Mouse (Mus musculus): ENCODE data around the gene Kcnt2.

DNA sequence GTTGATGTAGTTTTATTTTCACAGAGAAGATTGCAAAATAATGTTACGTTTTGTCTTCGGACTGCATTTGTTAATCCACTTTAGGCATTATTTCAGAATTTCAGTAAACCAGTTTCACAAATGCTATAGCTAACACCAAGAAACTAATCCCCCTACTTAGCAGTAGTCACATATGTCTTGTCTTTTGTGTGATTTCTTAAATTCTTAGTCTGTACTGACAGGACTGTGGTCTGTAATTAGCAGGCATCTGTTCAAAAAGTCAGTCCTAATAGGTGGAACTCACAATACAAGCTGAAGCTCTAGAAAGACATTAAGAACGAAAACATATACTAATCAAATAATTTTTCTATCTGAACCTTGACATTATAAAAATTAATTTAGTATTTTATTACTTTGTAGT lies 332.6 kb downstream of the Kcnt2 start:
- TF ChIP-seq CTCF (IDR thresholded peaks at IDR 0.05; ENCODE audit: low read depth, low read length) (no peak), TAL1 (conservative IDR thresholded peaks at IDR 0.05; ENCODE audit: low read depth, low read length) (no peak)
